Mouse (Mus musculus): ENCODE data around the gene L3mbtl4. TPM values are rescaled to one million over a fixed set of nuclear protein-coding genes. Genes with fewer than 3 reads are reported as not detected.

L3mbtl4 gene
- polyA plus RNA-seq, 1 experiment = not detected

GRCm38 (mm10) chr17:68602744-68603143 lies 329.1 kb downstream of the L3mbtl4 start:
- WGBS = 88% methylated on average over 4 of the region's 4 CpGs
- no peaks in the 10 kb centered on the region for H3K27me3 ChIP-seq (ENCODE audit: control insufficient read depth, insufficient read depth, low read length)
- TF ChIP-seq CTCF (IDR thresholded peaks at IDR 0.05; ENCODE audit: borderline replicate concordance, control insufficient read depth, extremely low read depth, insufficient read depth, low read length, poor library complexity) (no peak), POLR2A (IDR thresholded peaks at IDR 0.05; ENCODE audit: control insufficient read depth, extremely low read depth, insufficient read depth, low read length, poor library complexity) (no peak)

GRCm38 (mm10) chr17:68607691-68608090 lies 334.1 kb downstream of the L3mbtl4 start:
- Histone ChIP-seq H3K4me3 (ENCODE audit: control insufficient read depth, insufficient read depth, low read length) (no peak overlapping the region), H3K27me3 (ENCODE audit: control insufficient read depth, insufficient read depth, low read length) (no peaks in the 10 kb centered on the region), H3K4me1 (replicated peaks; ENCODE audit: control insufficient read depth, insufficient read depth, low read length) (no peaks in the 10 kb centered on the region), H3K27ac (ENCODE audit: control insufficient read depth, insufficient read depth, low read length) (no peak overlapping the region), H3K36me3 (ENCODE audit: control insufficient read depth, insufficient read depth, low read length) (no peaks in the 10 kb centered on the region)
- TF ChIP-seq CTCF (IDR thresholded peaks at IDR 0.05; ENCODE audit: borderline replicate concordance, control insufficient read depth, extremely low read depth, insufficient read depth, low read length, poor library complexity) = no peak
- no peak for TF ChIP-seq POLR2A (IDR thresholded peaks at IDR 0.05; ENCODE audit: control insufficient read depth, extremely low read depth, insufficient read depth, low read length, poor library complexity)
- DNase-seq = no peak
- 60% methylated on average over 6 of the region's 6 CpGs for WGBS

More at GRCm38 (mm10) chr17:68602744-68603143, 329.1 kb downstream of the L3mbtl4 start:
- DNase-seq = no peak
- Histone ChIP-seq H3K4me1 (replicated peaks; ENCODE audit: control insufficient read depth, insufficient read depth, low read length) (no peaks in the 10 kb centered on the region), H3K36me3 (ENCODE audit: control insufficient read depth, insufficient read depth, low read length) (no peaks in the 10 kb centered on the region), H3K27ac (ENCODE audit: control insufficient read depth, insufficient read depth, low read length) (no peak overlapping the region), H3K4me3 (ENCODE audit: control insufficient read depth, insufficient read depth, low read length) (no peak overlapping the region)

- Histone ChIP-seq H3K27ac (ENCODE audit: control insufficient read depth, insufficient read depth, low read length) (no peak overlapping the region), H3K27me3 (ENCODE audit: control insufficient read depth, insufficient read depth, low read length) (no peaks in the 10 kb centered on the region), H3K36me3 (ENCODE audit: control insufficient read depth, insufficient read depth, low read length) (no peaks in the 10 kb centered on the region), H3K4me3 (ENCODE audit: control insufficient read depth, insufficient read depth, low read length) (no peak overlapping the region), H3K4me1 (replicated peaks; ENCODE audit: control insufficient read depth, insufficient read depth, low read length) (no peaks in the 10 kb centered on the region)
- 92% methylated on average over 6 of the region's 6 CpGs for WGBS
- DNase-seq = no peak
- no peak for TF ChIP-seq CTCF (IDR thresholded peaks at IDR 0.05; ENCODE audit: borderline replicate concordance, control insufficient read depth, extremely low read depth, insufficient read depth, low read length, poor library complexity)
- no peak for TF ChIP-seq POLR2A (IDR thresholded peaks at IDR 0.05; ENCODE audit: control insufficient read depth, extremely low read depth, insufficient read depth, low read length, poor library complexity)
Observed at GRCm38 (mm10) chr17:68611247-68611646, 337.6 kb downstream of the L3mbtl4 start.

GRCm38 (mm10) chr17:68625281-68625680 lies 351.7 kb downstream of the L3mbtl4 start:
- no peak overlapping the region for H3K27ac ChIP-seq (ENCODE audit: control insufficient read depth, insufficient read depth, low read length)
- H3K36me3 ChIP-seq (ENCODE audit: control insufficient read depth, insufficient read depth, low read length) = no peaks in the 10 kb centered on the region
- TF ChIP-seq POLR2A (IDR thresholded peaks at IDR 0.05; ENCODE audit: control insufficient read depth, extremely low read depth, insufficient read depth, low read length, poor library complexity) = no peak
- TF ChIP-seq CTCF (IDR thresholded peaks at IDR 0.05; ENCODE audit: borderline replicate concordance, control insufficient read depth, extremely low read depth, insufficient read depth, low read length, poor library complexity) = no peak
- WGBS = 90% methylated on average over 4 of the region's 4 CpGs
- no peak for DNase-seq
- no peaks in the 10 kb centered on the region for H3K4me1 ChIP-seq (replicated peaks; ENCODE audit: control insufficient read depth, insufficient read depth, low read length)
- H3K27me3 ChIP-seq (ENCODE audit: control insufficient read depth, insufficient read depth, low read length) = no peaks in the 10 kb centered on the region
- no peak overlapping the region for H3K4me3 ChIP-seq (ENCODE audit: control insufficient read depth, insufficient read depth, low read length)

- no peak overlapping the region for H3K27ac ChIP-seq (ENCODE audit: control insufficient read depth, insufficient read depth, low read length)
- no peaks in the 10 kb centered on the region for H3K36me3 ChIP-seq (ENCODE audit: control insufficient read depth, insufficient read depth, low read length)
- H3K4me3 ChIP-seq (ENCODE audit: control insufficient read depth, insufficient read depth, low read length) = no peak overlapping the region
- WGBS = 83% methylated on average over 7 of the region's 7 CpGs
- H3K4me1 ChIP-seq (replicated peaks; ENCODE audit: control insufficient read depth, insufficient read depth, low read length) = no peaks in the 10 kb centered on the region
- no peak for DNase-seq
- no peaks in the 10 kb centered on the region for H3K27me3 ChIP-seq (ENCODE audit: control insufficient read depth, insufficient read depth, low read length)
- no peak for TF ChIP-seq CTCF (IDR thresholded peaks at IDR 0.05; ENCODE audit: borderline replicate concordance, control insufficient read depth, extremely low read depth, insufficient read depth, low read length, poor library complexity)
- no peak for TF ChIP-seq POLR2A (IDR thresholded peaks at IDR 0.05; ENCODE audit: control insufficient read depth, extremely low read depth, insufficient read depth, low read length, poor library complexity)
Observed at GRCm38 (mm10) chr17:68629631-68630426, 356.2 kb downstream of the L3mbtl4 start.

GRCm38 (mm10) chr17:68631396-68631795 lies 357.8 kb downstream of the L3mbtl4 start:
- Histone ChIP-seq H3K4me1 (replicated peaks; ENCODE audit: control insufficient read depth, insufficient read depth, low read length) (no peaks in the 10 kb centered on the region), H3K27ac (ENCODE audit: control insufficient read depth, insufficient read depth, low read length) (no peak overlapping the region), H3K36me3 (ENCODE audit: control insufficient read depth, insufficient read depth, low read length) (no peaks in the 10 kb centered on the region), H3K4me3 (ENCODE audit: control insufficient read depth, insufficient read depth, low read length) (no peak overlapping the region), H3K27me3 (ENCODE audit: control insufficient read depth, insufficient read depth, low read length) (no peaks in the 10 kb centered on the region)
- TF ChIP-seq CTCF (IDR thresholded peaks at IDR 0.05; ENCODE audit: borderline replicate concordance, control insufficient read depth, extremely low read depth, insufficient read depth, low read length, poor library complexity) (no peak), POLR2A (IDR thresholded peaks at IDR 0.05; ENCODE audit: control insufficient read depth, extremely low read depth, insufficient read depth, low read length, poor library complexity) (no peak)
- 91% methylated on average over 8 of the region's 8 CpGs for WGBS
- DNase-seq = no peak

Data from thymus, adult 2 months (tissue).